Mouse (Mus musculus): ENCODE measurements around the gene Lrrc73. TPM values are rescaled to one million over a fixed set of nuclear protein-coding genes. Genes with fewer than 3 reads are reported as not detected.

The Lrrc73 gene
- 3.9 and 4.7 TPM in 2 replicates for polyA plus RNA-seq (2012; rRNA removed)

GRCm38 (mm10) chr17:46253452-46254084 lies at the start of gene Lrrc73:
TSS of gene Lrrc73 (plus strand) at chr17:46253531.

GRCm38 (mm10) chr17:46247512-46248188 lies 5.7 kb upstream of the Lrrc73 start, which contains the start of the genes Polr1c and Yipf3:
TSS of gene Polr1c (minus strand) at chr17:46248054.
TSS of gene Yipf3 (plus strand) at chr17:46248080.

GRCm38 (mm10) chr17:46282483-46283123 lies 29.3 kb downstream of the Lrrc73 start, which contains the start of gene Tjap1:
TSS of gene Tjap1 (minus strand) at chr17:46283026.

DNA sequence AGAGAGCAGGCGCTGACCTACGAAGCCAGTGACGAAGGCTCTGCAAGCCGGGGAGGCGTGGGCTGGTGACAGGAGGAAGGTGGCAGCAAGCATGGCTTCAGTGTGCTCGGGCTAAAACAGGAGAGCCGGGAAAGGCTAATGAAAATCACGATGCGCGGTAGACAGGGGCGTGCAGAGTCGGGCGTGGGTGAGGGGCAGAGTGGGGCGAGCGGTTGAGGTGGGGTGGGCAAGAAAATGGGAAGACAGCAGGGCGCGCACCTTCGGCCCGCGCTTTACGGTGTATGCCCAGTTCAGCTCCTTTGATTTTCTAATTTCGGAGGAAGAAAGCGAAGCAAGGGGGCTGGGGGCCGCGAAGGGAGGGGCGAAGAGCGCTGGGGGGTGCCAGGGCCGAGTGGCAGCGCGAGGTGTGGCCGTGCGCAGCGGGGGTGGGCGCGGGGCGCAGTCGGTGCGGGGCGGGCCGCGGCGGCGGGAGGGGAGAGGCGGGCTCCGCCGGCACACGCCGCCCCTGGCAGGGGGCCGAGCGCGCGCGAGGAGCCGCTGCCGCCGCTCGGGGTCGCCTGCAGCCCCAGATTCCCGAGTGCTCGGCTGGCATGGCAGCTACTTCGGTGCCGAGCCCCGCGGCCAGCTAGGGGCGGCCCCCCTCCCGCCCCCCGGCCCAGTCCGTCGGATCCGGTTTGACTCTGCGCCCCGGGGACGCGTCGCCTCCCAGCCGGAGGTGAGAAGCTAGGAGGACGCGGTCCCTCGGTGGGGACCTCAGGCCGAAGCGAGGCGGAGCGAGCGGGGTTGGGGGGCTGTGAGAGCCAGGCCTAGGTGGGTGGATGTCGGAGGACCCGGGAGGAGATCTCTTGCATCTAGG lies 44.3 kb downstream of the Lrrc73 start, which contains the start of gene Dlk2:
Gene Dlk2 (plus strand): TSS at position 58 of the 856 bp plus-strand sequence.

Other genes with a start within 250 kb of the Lrrc73 start
- 163 and 165 TPM in 2 replicates for gene Vegfa, start 221.2 kb upstream of the Lrrc73 start, polyA plus RNA-seq (2012; rRNA removed)
- gene Mrps18a, start 142.5 kb upstream of the Lrrc73 start, polyA plus RNA-seq (2012; rRNA removed), result 78.3 and 78.9 TPM in 2 replicates
- gene Rsph9, start 109.3 kb upstream of the Lrrc73 start, polyA plus RNA-seq (2012; rRNA removed), result 9.8 and 12.0 TPM in 2 replicates
- gene Mad2l1bp, start 100.0 kb upstream of the Lrrc73 start, polyA plus RNA-seq (2012; rRNA removed), result 21.9 and 23.4 TPM in 2 replicates
- gene Gtpbp2, start 92.5 kb upstream of the Lrrc73 start, polyA plus RNA-seq (2012; rRNA removed), result 146 and 153 TPM in 2 replicates
- 11.8 and 14.7 TPM in 2 replicates for gene Polh, start 50.9 kb upstream of the Lrrc73 start, polyA plus RNA-seq (2012; rRNA removed)
- gene Xpo5, start 50.7 kb upstream of the Lrrc73 start, polyA plus RNA-seq (2012; rRNA removed), result 52.9 and 58.6 TPM in 2 replicates
- gene Polr1c, start 5.5 kb upstream of the Lrrc73 start, polyA plus RNA-seq (2012; rRNA removed), result 143 and 173 TPM in 2 replicates
- 48.2 and 51.2 TPM in 2 replicates for gene Yipf3, start 5.5 kb upstream of the Lrrc73 start, polyA plus RNA-seq (2012; rRNA removed)
- gene Tjap1, start 29.5 kb downstream of the Lrrc73 start, polyA plus RNA-seq (2012; rRNA removed), result 102 and 112 TPM in 2 replicates
- 4.0 and 4.5 TPM in 2 replicates for gene Dlk2, start 43.9 kb downstream of the Lrrc73 start, polyA plus RNA-seq (2012; rRNA removed)
- 10.2 and 11.6 TPM in 2 replicates for gene Abcc10, start 74.8 kb downstream of the Lrrc73 start, polyA plus RNA-seq (2012; rRNA removed)
- gene Zfp318, start 130.2 kb downstream of the Lrrc73 start, polyA plus RNA-seq (2012; rRNA removed), result 25.5 and 40.6 TPM in 2 replicates
- gene Crip3, start 175.4 kb downstream of the Lrrc73 start, polyA plus RNA-seq (2012; rRNA removed), result 2.4 and 2.9 TPM in 2 replicates
- 0.05 TPM in 1 of 2 replicates, not detected in the other for gene Slc22a7, start 184.9 kb downstream of the Lrrc73 start, polyA plus RNA-seq (2012; rRNA removed)
- 8.5 and 13.5 TPM in 2 replicates for gene Ttbk1, start 234.1 kb downstream of the Lrrc73 start, polyA plus RNA-seq (2012; rRNA removed)
- 48.0 and 86.4 TPM in 2 replicates for gene Dnph1, start 243.2 kb downstream of the Lrrc73 start, polyA plus RNA-seq (2012; rRNA removed)

Measured in central nervous system, embryonic 11.5 days (tissue).